Mouse (Mus musculus) regulatory T cell (primary cell): ENCODE results near the gene Golgb1.
"Not testable (repeated sequence)": the region's sequence is repeated elsewhere in the genome, so short reads cannot be mapped to it uniquely, and the experiment has no call there.

Experiments used
- in situ Hi-C: fragments of 300-600 bp; cut with MboI, MseI; formaldehyde crosslinking; loops from one replicate; pipeline ENCODE4 v1.15.1; 2025; ENCODE audit warnings: high pct_unique_total_duplicates

The Golgb1 gene

GRCm38 (mm10) chr16:36874583-36875275 is at the start of gene Golgb1, which contains the start of gene Eaf2:
Golgb1 (plus strand) TSS chr16:36875140.
Eaf2 (minus strand) TSS chr16:36875003.
- in situ Hi-C loops, result loop anchor here (5.0 kb wide), 1 partner anchor 42 kb away; no protein-coding TSS in a partner anchor

- in situ Hi-C loops, result no loop called here
These were observed 47.3 kb upstream of the Golgb1 start for GRCm38 (mm10) chr16:36827611-36828053.

GRCm38 (mm10) chr16:36828054-36828786 is 46.7 kb upstream of the Golgb1 start, which contains the start of gene Iqcb1:
Iqcb1 (plus strand) TSS chr16:36828385.
- in situ Hi-C loops, result no loop called here

- in situ Hi-C loops, result no loop called here
These were observed 46.1 kb upstream of the Golgb1 start for GRCm38 (mm10) chr16:36828820-36829219.

- in situ Hi-C loops, result not testable (repeated sequence)
These were observed 28.0 kb upstream of the Golgb1 start for GRCm38 (mm10) chr16:36846894-36847293.

- in situ Hi-C loops, result no loop called here
These were observed 23.7 kb upstream of the Golgb1 start for GRCm38 (mm10) chr16:36851202-36851601.

GRCm38 (mm10) chr16:36863585-36863984 is 11.4 kb upstream of the Golgb1 start:
- in situ Hi-C loops, result no loop called here

- in situ Hi-C loops, result no loop called here
These were observed 5.5 kb upstream of the Golgb1 start for GRCm38 (mm10) chr16:36869442-36869841.

GRCm38 (mm10) chr16:36875276-36875851 is 424 bp downstream of the Golgb1 start:
- in situ Hi-C loops, result no loop called here

GRCm38 (mm10) chr16:36877316-36877715 is 2.4 kb downstream of the Golgb1 start:
- in situ Hi-C loops, result no loop called here

- in situ Hi-C loops, result no loop called here
These were observed 7.9 kb downstream of the Golgb1 start for GRCm38 (mm10) chr16:36882737-36883343.

GRCm38 (mm10) chr16:36884881-36885280 is 9.9 kb downstream of the Golgb1 start:
- in situ Hi-C loops, result loop anchor here (5.0 kb wide), 1 partner anchor 127 kb away; the partner anchor contains the start of gene Polq

- in situ Hi-C loops, result loop anchor here (5.0 kb wide), 1 partner anchor 126 kb away; the partner anchor contains the start of gene Polq
These were observed 11.0 kb downstream of the Golgb1 start for GRCm38 (mm10) chr16:36885912-36886311.

- in situ Hi-C loops, result loop anchor here (5.0 kb wide), 1 partner anchor 125 kb away; the partner anchor contains the start of gene Polq
These were observed 12.6 kb downstream of the Golgb1 start for GRCm38 (mm10) chr16:36887546-36887945.

GRCm38 (mm10) chr16:36890559-36890958 is 15.6 kb downstream of the Golgb1 start:
- in situ Hi-C loops, result no loop called here

GRCm38 (mm10) chr16:36891415-36891814 is 16.5 kb downstream of the Golgb1 start:
- in situ Hi-C loops, result no loop called here

GRCm38 (mm10) chr16:36893317-36893716 is 18.4 kb downstream of the Golgb1 start:
- in situ Hi-C loops, result no loop called here

- in situ Hi-C loops, result no loop called here
These were observed 21.8 kb downstream of the Golgb1 start for GRCm38 (mm10) chr16:36896712-36897111.

- in situ Hi-C loops, result no loop called here
These were observed 28.2 kb downstream of the Golgb1 start for GRCm38 (mm10) chr16:36903156-36903555.

- in situ Hi-C loops, result no loop called here
These were observed 37.0 kb downstream of the Golgb1 start for GRCm38 (mm10) chr16:36911909-36912308.

GRCm38 (mm10) chr16:36912311-36912710 is 37.4 kb downstream of the Golgb1 start:
- in situ Hi-C loops, result no loop called here

- in situ Hi-C loops, result no loop called here
These were observed 39.3 kb downstream of the Golgb1 start for GRCm38 (mm10) chr16:36914195-36914594.
